Mouse (Mus musculus) mammary gland, adult 2 months (tissue): ENCODE measurements around the gene Sympk. TPM values are rescaled to one million over a fixed set of nuclear protein-coding genes. Genes with fewer than 3 reads are reported as not detected.

Source experiments
- polyA plus RNA-seq: library from polyadenylated mRNA; depleted of rRNA; stranded (reverse); fragments of >200 nt; gene quantifications from 2 replicates; pipeline ENCODE4 v1.2.3, GENCODE M21; 2012; ENCODE audit warnings: low replicate concordance; rRNA removed

The Sympk gene
- 71.7 and 98.5 TPM in 2 replicates for polyA plus RNA-seq

DNA sequence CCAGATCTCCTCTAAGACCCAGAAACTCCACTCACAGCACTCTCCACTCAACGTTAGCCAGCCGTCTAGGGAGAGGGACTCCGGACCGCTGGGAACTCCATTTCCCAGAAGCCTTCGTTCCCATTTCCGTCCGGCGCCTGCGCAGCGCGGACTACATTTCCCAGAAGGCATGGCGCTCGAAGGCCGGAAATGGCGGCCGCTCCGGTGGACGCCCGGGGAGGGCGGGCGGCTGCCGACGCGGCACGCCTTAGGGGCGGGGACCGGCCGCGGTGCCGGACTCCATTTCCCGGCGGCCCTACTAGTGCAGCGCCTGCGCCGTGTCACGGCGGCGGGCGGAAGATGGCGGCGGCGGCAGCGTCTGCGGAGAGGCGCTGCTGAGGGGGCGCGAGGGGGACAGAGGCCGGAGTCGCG, at the start of gene Sympk:
TSS of gene Sympk (plus strand) at position 282 of the 411 bp plus-strand sequence.

GRCm38 (mm10) chr7:18987100-18987499, 37.1 kb upstream of the Sympk start, which contains the start of gene Nanos2:
Gene Nanos2 (plus strand): TSS chr7:18987400.

DNA sequence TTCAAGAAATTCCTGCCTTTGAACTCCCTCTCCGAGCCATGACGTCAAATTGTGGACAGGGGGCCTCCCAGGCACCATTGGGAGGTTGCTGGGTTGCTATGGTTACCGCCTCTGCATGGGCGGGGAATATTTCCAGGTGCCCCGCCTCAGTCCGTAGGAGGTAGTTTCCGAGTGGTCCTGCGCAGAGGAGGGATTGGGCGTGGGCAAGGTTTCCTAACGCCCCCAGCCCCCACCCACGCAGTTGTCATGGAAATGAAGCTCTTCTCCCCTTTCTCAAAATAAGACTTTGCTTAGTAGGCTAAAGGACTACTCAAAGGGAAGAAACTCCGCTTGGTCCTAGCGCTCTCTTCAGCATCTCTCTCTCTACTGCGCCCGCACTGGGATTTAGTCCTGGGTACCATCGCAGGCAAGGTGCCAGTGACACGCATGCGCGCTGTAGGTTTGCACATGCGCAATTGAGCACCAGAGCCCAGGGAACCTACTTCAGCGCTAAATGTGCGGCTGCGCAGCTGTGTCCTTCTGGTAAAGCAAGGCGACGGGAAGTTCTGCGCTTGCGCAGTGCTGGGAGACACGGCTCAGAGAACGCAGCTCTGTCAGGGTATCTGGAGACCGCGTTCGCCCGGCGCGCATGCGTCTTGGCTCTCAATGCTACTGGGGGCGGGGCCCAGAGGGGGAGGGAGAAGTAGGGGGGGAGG, 33.4 kb upstream of the Sympk start, which contains the start of gene Mypop:
TSS of gene Mypop (plus strand) at position 645 of the 695 bp plus-strand sequence.

DNA sequence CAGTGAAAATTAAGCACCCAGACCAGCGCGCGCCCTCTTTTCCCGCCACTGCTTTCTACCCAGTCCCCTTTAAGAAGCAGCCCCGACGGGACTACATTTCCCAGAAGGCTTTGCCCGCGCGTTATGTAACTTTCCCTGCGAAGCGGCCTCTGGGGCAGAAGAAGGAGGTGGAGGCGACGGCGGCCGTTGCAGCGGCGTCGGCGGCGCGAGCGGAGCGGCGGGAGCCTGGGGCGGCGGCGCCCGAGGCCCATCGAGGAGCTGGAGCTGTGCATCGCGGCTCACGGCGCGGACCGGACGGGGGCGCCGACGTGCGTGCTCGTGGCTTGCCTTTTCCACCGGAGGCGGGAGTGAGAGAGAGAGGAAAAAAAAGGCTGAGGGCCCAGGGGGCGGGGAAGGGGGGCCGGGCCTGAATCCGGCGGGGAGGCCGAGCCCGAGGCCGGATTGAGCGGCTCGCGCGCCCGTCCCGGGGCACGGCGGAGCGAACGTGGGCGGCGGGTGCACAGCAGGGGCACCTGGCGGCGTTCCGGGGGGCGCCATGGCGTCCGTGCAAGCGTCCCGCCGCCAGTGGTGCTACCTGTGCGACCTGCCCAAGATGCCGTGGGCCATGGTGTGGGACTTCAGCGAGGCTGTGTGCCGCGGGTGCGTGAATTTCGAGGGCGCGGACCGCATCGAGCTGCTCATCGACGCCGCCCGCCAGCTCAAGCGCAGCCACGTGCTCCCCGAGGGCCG, 20.1 kb upstream of the Sympk start, which contains the start of gene Irf2bp1:
TSS of gene Irf2bp1 (plus strand) at position 143 of the 729 bp plus-strand sequence.

DNA sequence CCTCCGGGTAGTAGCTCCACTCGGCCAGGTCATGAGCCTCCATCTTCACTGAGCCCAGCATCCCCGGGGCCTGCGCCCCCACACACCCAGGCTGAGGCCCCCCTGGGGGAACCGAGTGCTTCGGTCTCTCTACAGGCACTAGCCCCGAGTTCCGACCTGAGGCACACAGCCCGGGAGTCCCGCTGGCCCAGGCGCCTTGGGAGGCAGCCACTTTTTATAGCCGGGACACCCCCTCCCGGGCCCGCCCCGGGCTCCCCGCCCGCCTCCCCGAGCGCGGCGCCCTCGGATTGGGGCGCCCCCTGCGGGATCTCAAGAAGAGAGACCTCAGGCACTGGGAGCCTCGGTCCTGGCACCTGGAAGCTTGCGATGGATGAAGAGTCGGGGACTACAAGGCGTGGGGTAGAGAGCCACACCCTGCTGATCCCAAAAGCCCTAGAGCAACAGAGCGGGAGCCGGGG, 791 bp upstream of the Sympk start, which contains the start of gene Foxa3:
TSS of gene Foxa3 (minus strand) at position 182 of the 458 bp plus-strand sequence.

DNA sequence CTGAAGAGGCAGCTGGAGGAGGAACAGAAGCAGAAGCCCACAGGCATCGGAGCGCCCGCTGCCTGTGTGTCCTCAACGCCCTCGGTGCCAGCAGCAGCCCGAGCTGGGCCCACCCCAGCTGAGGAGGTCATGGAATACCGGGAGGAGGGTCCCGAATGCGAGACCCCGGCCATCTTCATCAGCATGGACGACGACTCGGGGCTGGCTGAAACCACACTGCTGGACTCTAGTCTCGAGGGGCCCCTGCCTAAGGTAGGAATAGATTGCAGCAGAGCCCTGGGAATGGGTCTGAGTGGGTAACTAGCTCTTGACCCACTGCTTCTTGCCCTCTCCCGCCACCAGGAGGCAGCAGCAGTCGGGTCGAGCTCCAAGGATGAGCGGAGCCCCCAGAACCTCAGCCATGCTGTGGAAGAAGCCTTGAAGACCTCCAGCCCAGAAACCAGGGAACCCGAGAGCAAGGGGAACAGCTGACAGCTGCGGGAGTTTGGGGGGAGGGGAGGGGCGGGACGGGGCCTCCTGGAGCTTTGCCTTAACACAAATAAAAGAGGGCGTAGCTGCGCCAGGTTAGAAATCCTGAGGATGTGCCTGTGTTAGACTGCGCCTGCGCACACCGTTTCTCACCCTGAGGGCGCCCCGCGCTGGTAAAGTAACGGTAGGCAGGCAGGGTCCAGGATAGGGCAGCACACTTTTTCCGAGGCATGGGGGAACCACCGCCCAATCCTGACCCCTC, 30.0 kb downstream of the Sympk start, which contains the start of gene Rsph6a:
TSS of gene Rsph6a (plus strand) at position 644 of the 730 bp plus-strand sequence.

DNA sequence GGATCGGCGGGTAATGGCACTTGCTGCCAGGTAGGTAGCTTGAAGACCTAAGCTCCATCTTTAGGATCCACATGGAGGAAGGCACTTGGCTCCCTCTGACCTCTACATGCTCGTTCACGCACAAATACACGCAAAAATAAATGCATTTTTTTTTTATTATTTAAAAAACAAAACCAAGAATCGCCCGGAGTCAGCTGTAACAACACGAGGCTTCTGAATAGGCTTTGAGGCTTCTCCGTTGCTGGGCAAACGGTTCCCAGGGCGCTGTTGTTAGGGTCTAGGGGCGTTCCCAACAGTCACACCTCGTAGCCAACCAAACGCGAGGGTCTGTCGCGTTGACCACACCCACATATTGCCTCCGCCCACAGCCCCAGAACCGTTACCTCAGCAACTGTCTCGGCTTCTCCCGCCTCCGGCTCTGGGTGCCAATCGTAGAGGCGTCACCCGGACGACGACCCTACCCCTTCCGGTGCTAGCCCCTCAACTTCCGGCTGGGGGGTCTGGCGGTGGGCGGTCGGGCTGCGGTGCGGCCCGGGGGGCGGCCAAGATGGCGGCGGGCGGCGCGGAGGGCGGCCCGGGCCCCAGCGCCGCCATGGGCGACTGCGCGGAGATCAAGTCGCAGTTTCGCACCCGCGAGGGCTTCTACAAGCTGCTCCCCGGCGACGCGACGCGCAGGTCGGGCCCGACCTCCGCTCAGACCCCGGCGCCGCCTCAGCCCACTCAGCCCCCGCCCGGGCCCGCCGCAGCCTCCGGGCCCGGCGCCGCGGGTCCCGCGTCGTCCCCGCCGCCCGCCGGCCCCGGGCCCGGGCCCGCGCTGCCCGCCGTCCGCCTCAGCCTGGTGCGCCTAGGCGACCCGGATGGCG, 51.8 kb downstream of the Sympk start, which contains the start of gene Dmwd:
TSS of gene Dmwd (plus strand) at position 505 of the 863 bp plus-strand sequence.

GRCm38 (mm10) chr7:19083701-19084100, 59.5 kb downstream of the Sympk start, which contains the start of gene Dmpk:
Gene Dmpk (plus strand): TSS chr7:19083849.

DNA sequence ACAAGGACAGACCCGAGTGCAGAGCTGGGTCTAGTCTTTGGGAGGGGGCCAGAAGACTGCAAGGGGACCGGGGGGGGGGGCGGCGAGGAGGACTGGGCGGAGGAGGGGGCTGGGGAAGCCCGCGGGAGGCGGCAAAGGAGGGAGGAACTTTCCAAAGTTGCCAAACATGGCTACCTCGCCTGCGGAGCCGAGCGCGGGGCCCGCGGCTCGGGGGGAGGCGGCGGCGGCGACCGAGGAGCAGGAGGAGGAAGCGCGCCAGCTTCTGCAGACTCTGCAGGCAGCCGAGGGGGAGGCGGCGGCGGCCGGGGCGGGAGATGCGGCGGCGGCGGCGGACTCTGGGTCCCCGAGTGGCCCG, 70.3 kb downstream of the Sympk start, which contains the start of gene Six5:
TSS of gene Six5 (plus strand) at position 124 of the 355 bp plus-strand sequence.

Other genes starting within 250 kb of the Sympk start
- not detected in 2 replicates for gene Psg19, start 225.9 kb upstream of the Sympk start, polyA plus RNA-seq
- gene Psg17, start 202.8 kb upstream of the Sympk start, polyA plus RNA-seq: 0.06 and 0.09 TPM in 2 replicates
- 8.4 and 13.8 TPM in 2 replicates for gene Mill2, start 184.4 kb upstream of the Sympk start, polyA plus RNA-seq
- gene Pglyrp1, start 153.0 kb upstream of the Sympk start, polyA plus RNA-seq: 35.8 and 92.8 TPM in 2 replicates
- 16.6 and 33.5 TPM in 2 replicates for gene Ccdc61, start 114.0 kb upstream of the Sympk start, polyA plus RNA-seq
- gene Nova2, start 98.5 kb upstream of the Sympk start, polyA plus RNA-seq: 1.0 and 1.6 TPM in 2 replicates
- 0.11 TPM in 1 of 2 replicates, not detected in the other for gene Nanos2, start 37.0 kb upstream of the Sympk start, polyA plus RNA-seq
- gene Mypop, start 33.1 kb upstream of the Sympk start, polyA plus RNA-seq: 8.8 and 14.6 TPM in 2 replicates
- 23.1 and 50.9 TPM in 2 replicates for gene Irf2bp1, start 20.3 kb upstream of the Sympk start, polyA plus RNA-seq
- 0.13 and 0.27 TPM in 2 replicates for gene Foxa3, start 839 bp upstream of the Sympk start, polyA plus RNA-seq
- gene Rsph6a, start 30.3 kb downstream of the Sympk start, polyA plus RNA-seq: not detected in 2 replicates
- 64.7 and 84.3 TPM in 2 replicates for gene Dmwd, start 51.9 kb downstream of the Sympk start, polyA plus RNA-seq
- gene Dmpk, start 59.5 kb downstream of the Sympk start, polyA plus RNA-seq: 287 and 339 TPM in 2 replicates
- gene Six5, start 70.2 kb downstream of the Sympk start, polyA plus RNA-seq: 42.9 and 52.4 TPM in 2 replicates
- not detected in 2 replicates for gene Gm4969, start 94.0 kb downstream of the Sympk start, polyA plus RNA-seq
- gene Fbxo46, start 95.5 kb downstream of the Sympk start, polyA plus RNA-seq: 9.6 and 18.2 TPM in 2 replicates
- gene Qpctl, start 124.9 kb downstream of the Sympk start, polyA plus RNA-seq: 17.8 and 20.1 TPM in 2 replicates
- 11.0 and 13.8 TPM in 2 replicates for gene Snrpd2, start 125.3 kb downstream of the Sympk start, polyA plus RNA-seq
- gene Gipr, start 141.8 kb downstream of the Sympk start, polyA plus RNA-seq: 3.8 and 4.0 TPM in 2 replicates
- 40.4 and 52.1 TPM in 2 replicates for gene Eml2, start 152.0 kb downstream of the Sympk start, polyA plus RNA-seq
- gene Gpr4, start 188.2 kb downstream of the Sympk start, polyA plus RNA-seq: 23.4 and 23.5 TPM in 2 replicates
- gene Opa3, start 204.0 kb downstream of the Sympk start, polyA plus RNA-seq: 33.0 and 51.8 TPM in 2 replicates
- 142 and 310 TPM in 2 replicates for gene Vasp, start 247.4 kb downstream of the Sympk start, polyA plus RNA-seq